Mouse (Mus musculus) thymus, postnatal 0 days (tissue): Measurements from ENCODE around the gene Gm26566. TPM values are rescaled to one million over a fixed set of nuclear protein-coding genes. Genes with fewer than 3 reads are reported as not detected.

Source experiments
- DNase-seq: peaks from one replicate; pipeline ENCODE4 v3.0.0-alpha.2; 2015; ENCODE audit warnings: low spot score
- polyA plus RNA-seq: library from polyadenylated mRNA; unstranded; fragments of >200 nt; fragmentation: Nextera tagmentation; extraction: Ambion mirVana; gene quantifications from 2 replicates; pipeline ENCODE4 v1.2.1, GENCODE M21; 2015

Gm26566 gene
- 0.63 and 0.85 TPM in 2 replicates for polyA plus RNA-seq

DNA sequence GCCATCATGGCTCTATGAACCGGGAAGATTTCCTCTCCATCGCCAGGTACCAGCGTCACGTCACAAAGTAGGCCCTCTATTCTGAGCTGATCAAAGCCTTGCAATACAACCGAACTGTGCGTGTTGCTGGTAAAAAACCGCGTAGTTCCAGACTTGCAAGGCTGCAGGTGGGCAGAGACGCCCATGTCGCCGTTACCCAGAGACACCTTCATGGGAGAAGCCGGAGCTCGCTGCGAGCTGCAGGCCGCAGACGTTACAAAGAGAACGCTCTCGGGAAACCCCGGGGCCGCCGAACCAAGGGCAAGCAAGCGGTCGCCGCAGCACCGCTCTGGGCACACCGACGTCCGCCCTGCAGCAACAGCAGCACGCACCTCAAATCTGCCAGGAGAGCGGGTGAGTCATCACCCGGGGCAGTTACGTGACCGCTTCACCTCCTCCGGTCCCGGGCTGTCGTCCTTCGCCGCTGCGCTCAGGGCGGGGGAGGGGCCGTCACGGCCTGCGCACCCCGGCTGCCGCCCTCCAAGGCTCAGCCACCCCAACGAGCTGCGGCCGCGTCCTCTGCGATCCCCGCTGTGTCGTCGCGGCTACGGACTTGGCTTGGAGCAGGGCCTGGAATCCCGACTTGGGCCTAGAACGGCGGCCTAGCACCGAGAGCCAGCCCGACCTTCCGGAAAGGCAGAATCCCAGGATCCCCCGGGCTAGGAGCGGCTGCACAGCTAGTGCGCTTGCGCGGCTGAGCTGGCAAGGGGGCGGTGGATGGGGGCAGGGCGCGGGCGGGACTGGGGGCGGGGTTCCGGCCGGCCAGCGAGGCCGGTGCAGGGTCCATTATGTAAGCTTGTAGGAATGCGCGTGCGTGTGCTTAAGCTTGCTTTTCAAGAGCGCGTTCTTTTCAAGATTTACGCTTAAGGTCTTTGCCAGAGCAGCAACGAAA lies at the start of gene Gm26566, which contains the start of gene Klhl9:
TSS of gene Gm26566 (plus strand) at position 15 of the 931 bp plus-strand sequence.
TSS of gene Klhl9 (minus strand) at position 675 of the 931 bp plus-strand sequence.
- peak; percentile 89 for DNase-seq

DNA sequence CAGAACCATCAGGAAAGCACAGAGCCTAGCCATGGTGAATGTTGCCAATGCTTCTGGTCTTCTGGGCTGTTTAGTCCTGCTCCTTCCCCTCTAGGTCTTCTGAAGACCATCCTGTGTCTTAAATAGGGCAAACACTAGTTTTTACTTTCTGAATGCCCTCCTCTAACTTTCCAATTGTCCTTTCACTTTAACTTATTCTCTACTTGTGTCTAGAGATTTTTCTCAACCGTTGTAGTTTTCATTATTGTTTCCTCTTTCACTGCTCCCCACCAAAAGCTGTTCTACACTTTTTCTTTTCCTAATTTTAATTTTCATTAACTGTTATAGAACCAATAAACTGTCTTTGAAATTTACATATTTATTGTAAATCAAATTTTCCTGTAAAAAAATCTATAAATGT lies 44.8 kb upstream of the Gm26566 start, which contains the start of gene Ifna16:
TSS of gene Ifna16 (minus strand) at position 101 of the 400 bp plus-strand sequence.
- DNase-seq, result no peak

DNA sequence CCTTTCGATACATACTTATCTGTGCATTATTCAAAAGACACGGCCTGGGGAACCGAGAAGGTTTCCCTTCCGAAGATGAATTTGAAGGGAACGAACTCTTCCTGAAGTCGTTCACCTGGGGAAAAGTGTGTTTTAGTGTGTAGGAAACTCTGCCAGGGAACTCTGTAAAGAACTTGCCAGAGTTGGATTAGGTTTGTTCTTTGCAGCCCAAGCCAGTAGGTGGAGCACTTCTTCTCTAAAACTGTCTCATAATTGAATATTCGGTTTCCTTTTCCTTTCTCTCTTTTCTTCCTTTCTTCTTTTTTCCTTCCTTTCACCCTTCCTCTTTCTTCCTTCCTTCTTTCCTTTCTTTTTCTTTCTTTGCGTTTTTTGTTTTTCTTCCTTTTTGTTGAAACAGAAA lies 41.2 kb upstream of the Gm26566 start:
- DNase-seq, result peak; percentile 26

DNA sequence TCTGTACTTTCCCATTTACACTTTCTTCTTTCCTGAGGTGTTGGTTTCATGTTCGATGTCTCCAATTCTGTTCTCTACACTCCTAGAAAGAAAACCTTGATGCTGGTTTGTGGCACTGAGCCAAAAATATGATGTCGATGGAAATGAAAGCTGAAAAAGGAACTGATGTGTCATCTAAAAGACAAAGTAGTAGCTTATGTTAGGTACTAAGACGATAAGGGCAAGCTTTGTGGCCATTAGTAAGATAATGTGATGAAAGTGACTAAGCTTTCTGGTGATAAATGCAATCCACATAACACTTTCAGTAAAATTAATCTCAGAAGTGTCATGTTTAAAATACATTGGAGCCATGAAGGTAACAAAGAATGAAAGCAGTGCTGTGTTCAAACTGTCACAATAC lies 40.3 kb upstream of the Gm26566 start:
- no peak for DNase-seq

DNA sequence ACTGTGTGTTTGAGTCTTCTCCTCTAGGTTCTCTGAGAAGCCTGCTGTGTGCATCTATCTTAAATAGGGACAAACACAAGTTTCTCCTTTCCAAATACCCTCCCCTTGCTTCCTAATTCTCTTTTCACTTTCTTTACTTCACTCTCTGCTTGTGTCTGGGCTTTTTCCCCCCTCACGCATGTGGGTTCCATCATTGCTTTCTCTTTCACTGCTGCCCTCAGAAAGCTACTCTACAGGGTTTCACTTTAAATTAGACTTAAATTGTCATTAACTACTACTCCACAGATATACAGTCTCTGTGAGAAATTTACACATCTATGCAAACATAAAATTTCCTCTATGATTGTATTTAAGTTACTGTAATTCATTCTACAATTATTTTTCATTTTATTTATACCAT lies 37.8 kb upstream of the Gm26566 start, which contains the start of gene Ifna2:
TSS of gene Ifna2 (minus strand) at position 101 of the 400 bp plus-strand sequence.
- DNase-seq, result no peak

DNA sequence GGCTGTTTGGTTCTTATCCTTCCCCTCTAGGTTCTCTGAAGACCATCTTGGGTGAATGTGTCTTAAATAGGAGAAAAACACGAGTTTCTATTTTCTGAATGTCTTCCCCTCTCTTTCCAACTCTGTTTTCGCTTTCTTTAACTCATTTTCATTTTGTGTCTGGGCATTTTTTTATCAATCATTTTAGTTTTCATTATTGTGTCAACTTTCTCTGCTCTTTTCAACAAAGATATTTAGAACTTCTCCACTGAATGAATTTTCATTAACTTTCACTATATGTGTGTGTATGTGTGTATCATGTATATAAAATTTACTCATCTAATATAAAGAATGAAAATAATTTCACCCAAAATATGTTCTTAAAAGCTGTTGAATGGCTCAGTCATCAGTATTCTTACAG lies 30.3 kb upstream of the Gm26566 start, which contains the start of gene Ifnab:
TSS of gene Ifnab (minus strand) at position 101 of the 400 bp plus-strand sequence.
- DNase-seq, result no peak

DNA sequence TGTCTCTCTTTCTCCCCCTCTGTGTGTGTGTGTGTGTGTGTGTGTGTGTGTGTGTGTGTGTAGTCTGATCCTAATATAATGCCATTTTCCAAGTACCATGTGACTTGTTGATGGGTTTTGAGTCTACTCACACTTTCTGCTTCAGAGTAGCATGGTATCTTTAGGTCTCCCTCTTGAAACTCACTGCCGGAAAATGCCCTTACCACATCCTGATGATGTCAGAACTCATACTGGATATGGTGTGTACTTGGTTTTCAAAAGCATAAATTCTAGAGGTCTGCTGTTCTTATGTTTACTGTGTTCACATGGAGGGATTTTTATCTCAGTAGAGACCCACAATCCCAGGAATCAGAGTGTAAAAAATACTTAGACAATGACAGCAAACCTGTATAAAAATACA lies 29.1 kb upstream of the Gm26566 start:
- peak; percentile 34 for DNase-seq

DNA sequence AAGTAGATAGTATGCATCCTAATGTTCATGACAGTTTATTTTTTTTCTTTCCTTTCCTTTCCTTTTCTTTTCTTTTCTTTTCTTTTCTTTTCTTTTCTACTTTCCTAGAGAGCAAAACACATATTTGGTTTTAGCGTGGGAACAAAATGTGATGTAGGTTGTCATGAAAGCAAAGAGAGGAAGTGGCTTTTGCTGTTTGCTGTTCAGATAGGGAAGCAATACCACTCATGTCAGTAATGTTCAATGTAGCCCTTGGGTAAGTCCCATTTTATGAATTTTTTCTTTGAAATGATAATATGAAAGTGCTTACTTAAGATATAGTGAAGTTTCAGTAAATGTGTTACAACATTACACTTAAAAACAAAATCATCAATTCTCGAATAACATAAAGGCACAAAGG lies 28.2 kb upstream of the Gm26566 start:
- peak; percentile 24 for DNase-seq

DNA sequence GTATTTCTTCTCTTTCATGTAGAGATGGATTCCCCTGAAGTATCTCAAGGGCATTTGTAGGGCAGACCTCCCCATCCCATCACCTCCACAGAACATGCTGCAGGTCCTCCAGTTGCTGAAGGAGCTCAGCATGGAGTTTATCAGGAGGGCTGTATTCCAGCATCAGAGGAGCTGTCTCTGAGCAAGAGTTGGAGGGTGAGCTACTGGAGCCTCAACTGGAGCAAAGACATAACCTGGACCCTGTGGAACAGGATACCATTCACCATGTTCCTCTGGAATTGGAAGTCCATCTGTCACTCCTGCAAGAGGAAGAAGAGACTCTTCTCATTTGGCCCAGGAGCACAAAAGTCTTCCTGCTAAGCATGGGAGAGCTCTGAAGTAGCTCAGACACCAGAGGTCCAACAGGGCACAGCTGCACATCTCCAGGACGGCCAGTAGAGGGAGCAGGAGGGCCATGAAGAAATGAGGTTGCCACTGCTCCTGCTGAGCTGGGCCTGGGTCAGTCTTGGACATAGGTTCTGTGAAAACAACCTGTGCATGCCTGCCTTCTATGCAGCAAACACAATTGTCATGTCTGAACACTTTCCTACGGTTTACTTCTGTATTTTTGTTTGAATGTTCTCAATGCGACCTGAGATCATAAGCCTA lies 25.2 kb upstream of the Gm26566 start:
- peak; percentile 76 for DNase-seq

DNA sequence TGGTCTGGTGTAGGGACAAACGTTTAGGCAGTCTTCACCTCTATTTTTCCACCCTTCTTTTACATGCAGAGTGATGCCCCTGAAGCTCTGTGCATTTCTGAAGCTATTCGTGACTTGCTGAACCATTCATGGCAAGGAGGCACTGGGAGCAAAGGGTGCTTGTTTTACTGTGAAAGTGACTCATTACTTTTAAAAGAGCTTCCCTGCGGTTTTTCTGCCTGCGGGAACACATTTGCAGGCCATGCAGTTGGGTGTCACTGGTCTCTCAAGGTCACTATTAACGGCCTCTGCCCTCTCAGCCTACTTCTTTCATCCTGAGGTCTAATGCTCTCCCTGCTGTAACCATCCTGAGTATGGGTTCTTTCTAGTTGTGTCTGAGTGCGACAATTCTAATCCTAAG lies 24.5 kb upstream of the Gm26566 start:
- DNase-seq, result no peak

DNA sequence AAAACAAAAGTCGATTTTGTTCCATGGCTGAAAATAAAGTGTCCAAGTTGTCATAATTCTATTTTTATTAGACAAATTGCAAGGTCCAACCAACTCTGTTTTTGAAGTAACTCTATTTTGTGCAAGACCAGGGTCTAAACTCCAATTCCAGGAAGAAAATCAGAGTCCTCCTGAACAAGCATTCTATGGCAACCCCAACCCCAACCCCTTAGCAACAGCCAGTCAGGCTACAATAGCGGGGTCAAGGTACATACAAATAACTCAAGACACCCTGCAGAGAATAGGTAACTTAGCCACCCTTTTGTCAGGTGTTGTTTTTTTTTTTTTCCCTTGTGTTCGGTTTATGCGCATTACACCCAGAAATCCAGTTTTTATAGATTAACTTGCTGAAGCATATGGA lies 23.9 kb upstream of the Gm26566 start:
- DNase-seq, result no peak

DNA sequence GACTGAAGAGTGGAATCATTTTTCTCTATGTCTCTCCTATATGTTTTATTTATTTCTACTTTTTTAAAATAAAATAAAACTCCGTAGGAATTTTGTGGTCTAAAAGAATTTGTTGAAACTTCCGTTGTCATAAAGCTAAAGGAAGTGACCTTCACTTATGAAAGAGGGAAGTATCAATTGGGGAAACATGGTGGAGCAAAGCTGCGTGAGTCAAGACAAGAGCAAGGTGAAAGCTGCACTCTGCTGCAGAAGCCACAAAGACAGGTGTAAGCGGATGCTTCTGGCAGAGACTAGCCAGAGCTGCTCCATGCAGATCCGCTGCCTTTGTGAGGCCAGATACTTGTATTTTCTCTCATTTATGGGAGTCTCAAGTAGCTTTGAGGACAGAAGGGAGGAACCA lies 22.8 kb upstream of the Gm26566 start:
- DNase-seq, result no peak

DNA sequence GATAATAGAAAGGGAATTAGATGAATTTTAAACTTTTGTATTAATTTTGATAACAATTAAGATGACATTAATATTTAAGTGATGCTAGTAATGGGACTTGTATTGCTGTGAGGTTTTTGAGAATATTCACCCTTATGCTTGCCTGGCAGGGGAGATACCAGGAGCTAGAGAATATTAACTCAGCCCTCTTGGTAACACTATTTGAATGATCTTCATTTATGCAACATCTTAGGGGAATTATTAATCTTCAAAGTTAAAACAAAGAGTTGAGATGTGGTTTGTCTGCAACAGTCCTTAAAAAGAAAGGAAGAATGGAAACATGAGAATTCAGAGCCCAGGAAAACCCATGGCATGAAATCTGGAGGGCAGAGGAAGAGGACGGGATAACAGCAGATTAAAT lies 22.3 kb upstream of the Gm26566 start:
- no peak for DNase-seq

DNA sequence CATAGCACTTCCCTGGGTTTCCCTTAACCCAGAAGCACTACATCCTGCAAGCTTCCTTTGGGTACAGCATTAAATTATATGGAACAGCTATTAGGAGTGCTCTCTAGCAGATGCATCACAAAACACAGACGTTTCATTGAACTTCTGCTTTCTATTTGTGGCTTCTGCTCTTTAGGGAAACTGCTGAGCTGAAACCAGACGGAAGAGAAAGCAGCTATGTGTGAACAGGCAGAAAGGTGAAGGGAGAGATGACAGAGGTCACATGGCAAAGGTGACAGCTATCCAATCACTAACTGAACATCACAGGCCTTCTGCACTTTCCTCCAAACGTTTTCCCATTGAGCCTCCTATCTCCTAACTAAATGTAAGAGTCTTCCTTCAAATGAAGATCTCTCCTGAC lies 15.7 kb upstream of the Gm26566 start:
- DNase-seq, result no peak

DNA sequence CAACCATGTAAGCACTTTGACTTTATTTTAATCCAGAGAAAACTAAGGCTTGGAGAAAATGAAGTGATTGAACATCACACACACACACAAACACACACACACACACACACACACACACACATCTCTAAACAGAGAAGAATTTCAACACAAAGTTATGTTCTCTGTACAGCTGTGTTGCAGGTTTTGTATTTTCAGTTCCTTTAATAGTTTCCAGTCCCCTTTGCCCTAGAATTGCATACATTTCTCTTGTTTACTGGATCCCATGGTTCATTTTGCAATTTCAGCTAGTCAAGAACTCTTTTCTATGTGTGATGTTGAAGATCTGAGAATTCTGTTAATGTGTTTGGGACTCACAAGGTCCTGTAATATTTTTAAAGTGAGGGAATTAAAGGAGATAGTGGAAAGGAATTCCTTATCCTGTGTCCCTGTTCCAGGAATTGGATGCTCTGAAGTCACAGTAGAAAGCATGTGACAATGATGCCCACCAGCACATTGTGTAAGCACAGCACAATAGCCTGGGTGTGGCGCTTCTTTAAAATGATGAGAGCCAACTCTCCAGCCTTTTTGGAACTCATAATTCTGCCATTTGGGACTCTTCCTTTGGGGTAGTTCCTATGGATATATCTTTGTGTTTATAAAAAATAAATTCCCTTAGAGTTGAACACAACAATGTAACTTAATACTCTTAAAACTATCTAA lies 14.3 kb upstream of the Gm26566 start:
- no peak for DNase-seq

DNA sequence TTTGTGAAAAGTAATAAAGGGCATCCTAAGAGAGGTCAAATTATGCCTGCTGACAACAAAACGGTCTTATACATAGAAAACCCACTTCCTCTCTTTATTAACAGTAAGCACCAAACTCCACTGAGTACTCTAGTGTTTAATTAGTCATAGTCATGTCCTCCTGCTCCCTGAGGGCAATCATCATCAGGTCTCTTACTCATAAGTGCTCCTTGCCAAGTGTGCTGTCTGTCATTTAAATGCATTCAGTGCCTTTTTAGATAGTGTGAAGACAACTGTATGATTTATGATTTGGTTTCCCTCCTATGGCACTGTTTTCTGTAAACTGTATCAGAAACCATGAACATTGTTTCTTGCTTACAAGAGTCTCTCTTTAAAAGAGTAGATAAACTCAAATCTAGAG lies 7.3 kb upstream of the Gm26566 start:
- no peak for DNase-seq

DNA sequence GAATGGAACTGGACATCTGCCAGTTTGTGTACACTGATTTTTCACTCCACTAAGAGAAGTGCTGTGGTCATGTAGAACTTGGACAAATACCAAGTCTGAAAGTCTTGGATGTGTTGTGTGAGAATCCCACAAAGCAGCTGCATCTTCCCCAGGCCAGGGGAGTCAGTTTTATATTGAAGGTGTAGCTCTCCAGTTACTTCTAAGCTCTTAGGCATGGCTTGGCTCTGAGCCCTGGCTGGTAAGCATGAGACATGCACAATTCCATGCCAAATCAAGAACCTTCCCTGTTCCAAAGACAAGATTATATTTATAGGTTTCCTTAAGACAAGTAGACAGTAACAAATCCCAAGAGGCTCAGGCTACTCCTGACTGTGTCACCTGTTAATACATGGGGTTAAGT lies 6.5 kb upstream of the Gm26566 start:
- no peak for DNase-seq

DNA sequence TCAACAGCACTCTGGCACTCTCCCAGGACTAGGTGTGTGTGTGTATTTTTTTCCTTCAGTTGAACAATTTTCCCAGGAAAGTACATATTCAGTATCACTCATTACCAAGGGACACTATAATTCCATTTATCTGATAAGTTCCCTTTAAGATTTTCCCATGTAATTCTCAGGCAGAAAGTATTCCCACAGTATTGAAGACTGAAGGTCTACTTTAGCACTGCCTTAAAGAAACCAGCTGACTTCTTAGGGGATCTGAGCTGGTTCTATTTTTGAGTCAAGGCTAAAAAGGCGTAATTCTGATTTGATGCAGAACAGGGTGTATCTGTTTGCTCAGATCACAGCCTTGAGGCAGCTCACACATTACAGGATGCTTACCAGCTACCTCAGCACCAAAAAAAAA lies 2.9 kb upstream of the Gm26566 start:
- no peak for DNase-seq

DNA sequence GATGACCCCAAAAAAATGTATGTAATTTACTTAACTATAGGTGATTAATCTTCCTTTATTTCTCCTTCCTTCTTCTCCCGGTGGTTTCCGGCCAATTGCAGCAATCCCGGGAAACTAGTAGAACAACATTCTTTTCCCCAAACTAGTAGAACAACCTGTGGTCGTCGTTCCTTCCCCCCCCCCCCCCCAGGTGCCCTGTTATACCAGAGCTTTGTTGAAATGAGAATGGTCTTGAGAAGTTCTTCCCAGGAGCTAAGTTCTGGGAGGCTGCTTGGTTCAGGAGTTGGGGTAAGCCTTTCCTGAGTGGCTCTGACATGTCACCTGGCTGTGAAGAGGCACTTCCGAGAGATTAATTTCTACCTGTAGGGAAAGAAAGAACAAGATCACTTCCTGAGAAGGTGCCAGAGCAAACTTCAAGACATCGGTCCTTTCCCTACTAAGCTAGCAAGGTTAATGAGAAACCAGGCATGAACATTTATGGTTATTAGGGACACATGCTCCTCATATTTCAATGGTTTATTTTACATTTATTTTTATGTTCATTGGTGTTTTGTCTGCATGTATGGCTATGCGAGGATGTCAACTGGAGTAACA lies 2.0 kb downstream of the Gm26566 start:
- no peak for DNase-seq

DNA sequence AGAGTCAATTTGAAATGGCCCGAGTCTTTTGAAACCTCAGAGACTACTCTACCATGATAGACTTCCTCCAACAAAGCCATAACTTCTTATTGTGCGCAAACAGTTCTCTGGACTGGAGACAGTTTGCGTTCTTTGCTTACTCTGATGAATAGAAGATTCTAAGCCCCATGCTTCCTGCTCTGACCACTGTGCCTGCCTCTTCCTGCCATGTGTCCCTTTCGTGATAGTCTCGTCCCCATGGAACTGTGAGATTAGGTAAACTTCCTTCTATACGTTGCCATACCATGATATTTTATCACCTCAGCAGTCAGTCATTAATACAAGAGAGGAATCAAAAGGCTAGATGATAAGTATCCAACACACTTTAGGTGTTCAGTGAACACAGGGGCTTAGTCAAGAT lies 5.1 kb downstream of the Gm26566 start:
- DNase-seq, result no peak

DNA sequence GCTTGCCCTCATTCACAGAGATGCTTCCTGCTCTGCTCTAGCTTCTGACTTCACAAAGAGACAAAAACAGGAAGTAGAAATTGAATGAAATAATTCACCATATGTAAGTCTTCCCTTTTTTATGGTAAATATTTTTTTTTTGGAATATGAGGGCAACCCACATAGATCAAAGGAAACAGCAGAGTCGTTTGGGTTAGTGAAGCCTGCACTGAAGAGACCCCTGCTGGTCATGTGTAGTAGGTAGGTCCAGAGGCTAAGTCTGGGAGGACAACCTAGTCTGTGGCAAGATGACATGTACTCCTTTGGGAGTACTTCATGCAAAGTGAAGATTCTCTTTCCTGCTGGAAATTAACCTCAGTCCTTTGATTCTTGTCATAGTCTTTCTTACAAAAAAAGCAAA lies 5.7 kb downstream of the Gm26566 start:
- peak; percentile 58 for DNase-seq
